Mouse (Mus musculus): ENCODE measurements around the gene Ssrp1. TPM values are rescaled to one million over a fixed set of nuclear protein-coding genes. Genes with fewer than 3 reads are reported as not detected.

Ssrp1 gene
- total RNA-seq (2021) = 100 to 1,000 TPM; 101 to 105 TPM

- intact Hi-C loops (cut with DNase I) = no loop called here
- DNase-seq (ENCODE audit: extremely low spot score in 1 of 2, low spot score in 2 of 2) = peak; percentile 91 to 94
Observed at GRCm38 (mm10) chr2:85037047-85038026, at the start of gene Ssrp1, which contains the start of gene P2rx3. Gene Ssrp1 (plus strand): TSS chr2:85037234. Gene P2rx3 (minus strand): TSS chr2:85037462.

GRCm38 (mm10) chr2:84987930-84988329 lies 49.1 kb upstream of the Ssrp1 start, which contains the start of gene Prg3:
Gene Prg3 (plus strand): TSS chr2:84988215.
- DNase-seq (ENCODE audit: extremely low spot score in 1 of 2, low spot score in 2 of 2) = no peak
- intact Hi-C loops (cut with DNase I) = no loop called here

GRCm38 (mm10) chr2:84996376-84996775 lies 40.7 kb upstream of the Ssrp1 start:
- no peak for DNase-seq (ENCODE audit: extremely low spot score in 1 of 2, low spot score in 2 of 2)
- intact Hi-C loops (cut with DNase I) = no loop called here

- intact Hi-C loops (cut with DNase I) = no loop called here
- no peak for DNase-seq (ENCODE audit: extremely low spot score in 1 of 2, low spot score in 2 of 2)
Observed at GRCm38 (mm10) chr2:84999486-85000181, 37.4 kb upstream of the Ssrp1 start.

- intact Hi-C loops (cut with DNase I) = no loop called here
- peak in 1 of 2 experiments; percentile 52 for DNase-seq (ENCODE audit: extremely low spot score in 1 of 2, low spot score in 2 of 2)
Observed at GRCm38 (mm10) chr2:85001497-85001896, 35.5 kb upstream of the Ssrp1 start.

- no peak for DNase-seq (ENCODE audit: extremely low spot score in 1 of 2, low spot score in 2 of 2)
- intact Hi-C loops (cut with DNase I) = no loop called here
Observed at GRCm38 (mm10) chr2:85002575-85002974, 34.5 kb upstream of the Ssrp1 start.

- intact Hi-C loops (cut with DNase I) = no loop called here
- peak in 1 of 2 experiments; percentile 36 for DNase-seq (ENCODE audit: extremely low spot score in 1 of 2, low spot score in 2 of 2)
Observed at GRCm38 (mm10) chr2:85004341-85004740, 32.7 kb upstream of the Ssrp1 start.

GRCm38 (mm10) chr2:85006600-85006999 lies 30.4 kb upstream of the Ssrp1 start:
- DNase-seq (ENCODE audit: extremely low spot score in 1 of 2, low spot score in 2 of 2) = no peak
- intact Hi-C loops (cut with DNase I) = loop anchor here (5.0 kb wide), 2 partner anchors 49 to 114 kb away; no protein-coding TSS in a partner anchor

GRCm38 (mm10) chr2:85007729-85008128 lies 29.3 kb upstream of the Ssrp1 start:
- intact Hi-C loops (cut with DNase I) = loop anchor here (5.0 kb wide), 2 partner anchors 50 to 115 kb away; no protein-coding TSS in a partner anchor
- no peak for DNase-seq (ENCODE audit: extremely low spot score in 1 of 2, low spot score in 2 of 2)

- intact Hi-C loops (cut with DNase I) = loop anchor here (5.0 kb wide), 2 partner anchors 52 to 117 kb away; no protein-coding TSS in a partner anchor
- DNase-seq (ENCODE audit: extremely low spot score in 1 of 2, low spot score in 2 of 2) = no peak
Observed at GRCm38 (mm10) chr2:85009212-85009611, 27.8 kb upstream of the Ssrp1 start.

- intact Hi-C loops (cut with DNase I) = no loop called here
- no peak for DNase-seq (ENCODE audit: extremely low spot score in 1 of 2, low spot score in 2 of 2)
Observed at GRCm38 (mm10) chr2:85011906-85012604, 25.0 kb upstream of the Ssrp1 start.

GRCm38 (mm10) chr2:85012679-85013078 lies 24.4 kb upstream of the Ssrp1 start:
- peak in 1 of 2 experiments; percentile 31 for DNase-seq (ENCODE audit: extremely low spot score in 1 of 2, low spot score in 2 of 2)
- intact Hi-C loops (cut with DNase I) = no loop called here

GRCm38 (mm10) chr2:85013826-85014587 lies 23.0 kb upstream of the Ssrp1 start:
- intact Hi-C loops (cut with DNase I) = no loop called here
- no peak for DNase-seq (ENCODE audit: extremely low spot score in 1 of 2, low spot score in 2 of 2)

- no peak for DNase-seq (ENCODE audit: extremely low spot score in 1 of 2, low spot score in 2 of 2)
Observed at GRCm38 (mm10) chr2:85014588-85014982, 22.4 kb upstream of the Ssrp1 start.

GRCm38 (mm10) chr2:85022043-85022442 lies 15.0 kb upstream of the Ssrp1 start:
- no peak for DNase-seq (ENCODE audit: extremely low spot score in 1 of 2, low spot score in 2 of 2)
- intact Hi-C loops (cut with DNase I) = no loop called here

More at GRCm38 (mm10) chr2:85014588-85014982, 22.4 kb upstream of the Ssrp1 start:
- intact Hi-C loops (cut with DNase I) = no loop called here

- DNase-seq (ENCODE audit: extremely low spot score in 1 of 2, low spot score in 2 of 2) = no peak
- intact Hi-C loops (cut with DNase I) = no loop called here
Observed at GRCm38 (mm10) chr2:85026178-85026577, 10.9 kb upstream of the Ssrp1 start.

- intact Hi-C loops (cut with DNase I) = no loop called here
- DNase-seq (ENCODE audit: extremely low spot score in 1 of 2, low spot score in 2 of 2) = no peak
Observed at GRCm38 (mm10) chr2:85027281-85027680, 9.8 kb upstream of the Ssrp1 start.

- intact Hi-C loops (cut with DNase I) = no loop called here
- DNase-seq (ENCODE audit: extremely low spot score in 1 of 2, low spot score in 2 of 2) = no peak
Observed at GRCm38 (mm10) chr2:85029897-85030296, 7.1 kb upstream of the Ssrp1 start.

Data from left cerebral cortex, postnatal 10 days (tissue).